Mouse (Mus musculus) urinary bladder, postnatal 14 days (tissue): ENCODE measurements around the gene Gm3893.
"Not testable (repeated sequence)": the region's sequence is repeated elsewhere in the genome, so short reads cannot be mapped to it uniquely, and the experiment has no call there.

ENCODE experiments used
- DNase-seq: peaks from one replicate; pipeline ENCODE4 v3.0.0; 2021; ENCODE audit warnings: low spot score

The Gm3893 gene

GRCm38 (mm10) chr4:42090907-42091306 lies at the start of gene Gm3893:
Gene Gm3893, plus strand, starts transcription at chr4:42091207.
- not testable (repeated sequence) for DNase-seq

GRCm38 (mm10) chr4:42114517-42114916 lies 23.5 kb downstream of the Gm3893 start, which contains the start of gene Gm13304:
Gene Gm13304, plus strand, starts transcription at chr4:42114817.
- DNase-seq = not testable (repeated sequence)
